Mouse (Mus musculus) kidney, postnatal 14 days (tissue): ENCODE data around the gene Galnt13.
"Not testable (repeated sequence)": the region's sequence is repeated elsewhere in the genome, so short reads cannot be mapped to it uniquely, and the experiment has no call there.

ENCODE experiments used
- DNase-seq: peaks from one replicate; pipeline ENCODE4 v3.0.0; 2022; ENCODE audit warnings: mixed read lengths

Gene Galnt13

GRCm38 (mm10) chr2:54435937-54436735 lies at the start of gene Galnt13:
Galnt13 (plus strand) TSS chr2:54436317.
- peak; percentile 1 for DNase-seq

GRCm38 (mm10) chr2:54431060-54431459 lies 5.1 kb upstream of the Galnt13 start:
- DNase-seq = no peak

- no peak for DNase-seq
These were observed 737 bp upstream of the Galnt13 start for GRCm38 (mm10) chr2:54435380-54435779.

- DNase-seq = no peak
These were observed 801 bp downstream of the Galnt13 start for GRCm38 (mm10) chr2:54436736-54437500.

GRCm38 (mm10) chr2:54437501-54437830 lies 1.3 kb downstream of the Galnt13 start:
- DNase-seq = no peak

GRCm38 (mm10) chr2:54442734-54443500 lies 6.8 kb downstream of the Galnt13 start:
- no peak for DNase-seq

- no peak for DNase-seq
These were observed 47.3 kb downstream of the Galnt13 start for GRCm38 (mm10) chr2:54483426-54483825.

GRCm38 (mm10) chr2:54522989-54523388 lies 86.9 kb downstream of the Galnt13 start:
- no peak for DNase-seq

- no peak for DNase-seq
These were observed 91.0 kb downstream of the Galnt13 start for GRCm38 (mm10) chr2:54527073-54527472.

GRCm38 (mm10) chr2:54558357-54559153 lies 122.4 kb downstream of the Galnt13 start:
- no peak for DNase-seq

GRCm38 (mm10) chr2:54565068-54565467 lies 129.0 kb downstream of the Galnt13 start:
- DNase-seq = no peak

- DNase-seq = no peak
These were observed 131.1 kb downstream of the Galnt13 start for GRCm38 (mm10) chr2:54567186-54567585.

GRCm38 (mm10) chr2:54567632-54568031 lies 131.5 kb downstream of the Galnt13 start:
- DNase-seq = no peak

- not testable (repeated sequence) for DNase-seq
These were observed 277.7 kb downstream of the Galnt13 start for GRCm38 (mm10) chr2:54713817-54714216.

- no peak for DNase-seq
These were observed 315.1 kb downstream of the Galnt13 start for GRCm38 (mm10) chr2:54751232-54751631.

- DNase-seq = no peak
These were observed 323.7 kb downstream of the Galnt13 start for GRCm38 (mm10) chr2:54759781-54760180.

- no peak for DNase-seq
These were observed 342.7 kb downstream of the Galnt13 start for GRCm38 (mm10) chr2:54778790-54779273.

GRCm38 (mm10) chr2:54813670-54814256 lies 377.6 kb downstream of the Galnt13 start:
- no peak for DNase-seq

- DNase-seq = no peak
These were observed 405.1 kb downstream of the Galnt13 start for GRCm38 (mm10) chr2:54841245-54841644.

GRCm38 (mm10) chr2:54906282-54907060 lies 470.4 kb downstream of the Galnt13 start:
- no peak for DNase-seq

GRCm38 (mm10) chr2:54915088-54915670 lies 479.1 kb downstream of the Galnt13 start:
- no peak for DNase-seq
